Mouse (Mus musculus) adrenal gland, adult 18-20 months (tissue): ENCODE results near the gene Olfr815. TPM values are rescaled to one million over a fixed set of nuclear protein-coding genes. Genes with fewer than 3 reads are reported as not detected.
"Not testable (repeated sequence)": the region's sequence is repeated elsewhere in the genome, so short reads cannot be mapped to it uniquely, and the experiment has no call there.

ENCODE experiments used
- DNase-seq, 2 experiments: peaks; one replicate each; pipeline ENCODE4 v3.0.0; 2021 to 2022; ENCODE audit warnings: low spot score in 2 of 2
- long read RNA-seq, 2 experiments: library from polyadenylated mRNA; stranded (forward); transcript quantifications; one replicate each; pipeline ENCODE4 v2.0.0; 2021
- total RNA-seq, 2 experiments: library from RNA; stranded (reverse); gene quantifications; 1 replicate in 1 of 2; 2 replicates in 1 of 2; pipeline ENCODE4 v1.2.3; 2021

Gene Olfr815
- not detected for total RNA-seq
- long read RNA-seq, experiment 1, result 0 reads
- long read RNA-seq, experiment 2, result 0 reads

GRCm38 (mm10) chr10:129905767-129906166 is at the start of gene Olfr815:
Gene Olfr815, minus strand, starts transcription at chr10:129905867.
- not testable (repeated sequence) for DNase-seq

GRCm38 (mm10) chr10:129949000-129949399 is 43.3 kb upstream of the Olfr815 start, which contains the start of gene Olfr818:
Gene Olfr818, minus strand, starts transcription at chr10:129949100.
- no peak for DNase-seq

GRCm38 (mm10) chr10:129915497-129915896 is 9.8 kb upstream of the Olfr815 start, which contains the start of gene Olfr816:
Gene Olfr816, minus strand, starts transcription at chr10:129915597.
- no peak for DNase-seq

DNA sequence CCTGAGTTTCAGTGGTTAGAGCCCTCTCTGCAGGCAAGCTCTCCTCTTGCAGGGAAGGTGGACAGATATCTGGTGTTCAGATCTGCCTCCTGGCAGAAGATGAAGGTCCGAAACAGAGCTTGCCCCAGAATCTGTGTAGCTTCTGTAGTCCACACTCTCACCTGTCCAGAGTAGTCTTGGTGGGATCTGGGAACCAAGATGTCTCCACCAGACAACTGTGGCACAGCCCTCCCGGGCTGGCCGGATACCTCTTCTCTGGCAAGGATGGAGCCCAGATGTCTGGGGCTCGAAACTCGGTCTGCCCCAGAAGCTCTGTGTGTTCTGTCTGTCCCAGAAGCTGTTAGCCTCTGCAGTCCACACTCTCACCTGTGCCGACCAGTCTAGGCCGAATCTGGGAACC is 19.7 kb downstream of the Olfr815 start:
- no peak for DNase-seq

GRCm38 (mm10) chr10:129885496-129885895 is 20.2 kb downstream of the Olfr815 start:
- not testable (repeated sequence) for DNase-seq

GRCm38 (mm10) chr10:129879751-129880150 is 25.9 kb downstream of the Olfr815 start, which contains the start of gene Olfr814:
Gene Olfr814, minus strand, starts transcription at chr10:129879851.
- not testable (repeated sequence) for DNase-seq

DNA sequence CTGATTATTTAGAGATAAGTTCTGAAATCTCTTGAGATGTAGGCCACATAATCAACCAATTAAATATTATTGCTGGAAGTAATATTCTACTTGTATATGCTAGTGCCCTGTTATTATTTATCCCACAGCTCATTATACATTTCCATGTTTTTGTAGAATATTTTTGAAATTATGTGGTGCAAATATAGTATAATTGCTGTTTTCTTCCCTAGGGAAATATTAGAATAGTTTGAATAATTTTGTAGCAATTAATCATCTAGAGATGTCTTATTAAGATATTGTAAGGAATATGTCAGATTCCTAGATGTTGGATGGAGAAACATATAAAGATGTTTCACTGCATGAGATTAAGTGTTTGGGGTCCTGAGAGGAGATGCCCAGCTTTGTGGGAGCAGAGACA is 50.6 kb downstream of the Olfr815 start, which contains the start of gene Olfr813:
Gene Olfr813 (plus strand): TSS at position 301 of the 400 bp plus-strand sequence.
- no peak for DNase-seq

Other genes with a start within 250 kb of the Olfr815 start
- not detected for gene Olfr800, start 248.2 kb downstream of the Olfr815 start, total RNA-seq
- gene Olfr801, start 232.0 kb downstream of the Olfr815 start, total RNA-seq, result not detected
- gene Olfr802, start 217.7 kb downstream of the Olfr815 start, total RNA-seq, result not detected
- gene Olfr803, start 211.6 kb downstream of the Olfr815 start, total RNA-seq, result not detected
- not detected for gene Olfr804, start 202.7 kb downstream of the Olfr815 start, total RNA-seq
- gene Olfr805, start 176.5 kb downstream of the Olfr815 start, total RNA-seq, result not detected
- gene Olfr806, start 163.9 kb downstream of the Olfr815 start, total RNA-seq, result not detected
- gene Olfr807, start 148.1 kb downstream of the Olfr815 start, total RNA-seq, result not detected
- gene Olfr808, start 140.4 kb downstream of the Olfr815 start, total RNA-seq, result not detected
- not detected for gene Olfr809, start 131.2 kb downstream of the Olfr815 start, total RNA-seq
- not detected for gene Olfr810, start 111.0 kb downstream of the Olfr815 start, total RNA-seq
- gene Olfr811, start 101.5 kb downstream of the Olfr815 start, total RNA-seq, result not detected
- gene Olfr812, start 59.8 kb downstream of the Olfr815 start, total RNA-seq, result not detected
- gene Olfr813, start 50.5 kb downstream of the Olfr815 start, total RNA-seq, result not detected
- gene Olfr814, start 26.0 kb downstream of the Olfr815 start, total RNA-seq, result not detected
- not detected for gene Olfr816, start 9.7 kb upstream of the Olfr815 start, total RNA-seq
- gene Olfr818, start 43.2 kb upstream of the Olfr815 start, total RNA-seq, result not detected
- not detected for gene Olfr819, start 61.4 kb upstream of the Olfr815 start, total RNA-seq
- not detected for gene Olfr247, start 70.3 kb upstream of the Olfr815 start, total RNA-seq
- gene Gm10310, start 79.2 kb upstream of the Olfr815 start, total RNA-seq, result not detected
- not detected for gene Olfr820, start 106.8 kb upstream of the Olfr815 start, total RNA-seq
- gene Olfr821, start 124.5 kb upstream of the Olfr815 start, total RNA-seq, result not detected
- not detected for gene Olfr822, start 165.3 kb upstream of the Olfr815 start, total RNA-seq
- not detected for gene Olfr823, start 209.5 kb upstream of the Olfr815 start, total RNA-seq
- not detected for gene Olfr824, start 224.1 kb upstream of the Olfr815 start, total RNA-seq